Mouse (Mus musculus) right cerebral cortex, adult 2 months (tissue): ENCODE results near the gene Cxcl1.
"Not testable (repeated sequence)": the region's sequence is repeated elsewhere in the genome, so short reads cannot be mapped to it uniquely, and the experiment has no call there.

Experiments
- DNase-seq, 2 experiments: peaks; one replicate each; pipeline ENCODE4 v3.0.0; 2021 to 2022; ENCODE audit warnings: low spot score in 2 of 2

Gene Cxcl1

GRCm38 (mm10) chr5:90890519-90891463 is at the start of gene Cxcl1:
Gene Cxcl1, plus strand, starts transcription at chr5:90891241.
- DNase-seq = no peak

DNA sequence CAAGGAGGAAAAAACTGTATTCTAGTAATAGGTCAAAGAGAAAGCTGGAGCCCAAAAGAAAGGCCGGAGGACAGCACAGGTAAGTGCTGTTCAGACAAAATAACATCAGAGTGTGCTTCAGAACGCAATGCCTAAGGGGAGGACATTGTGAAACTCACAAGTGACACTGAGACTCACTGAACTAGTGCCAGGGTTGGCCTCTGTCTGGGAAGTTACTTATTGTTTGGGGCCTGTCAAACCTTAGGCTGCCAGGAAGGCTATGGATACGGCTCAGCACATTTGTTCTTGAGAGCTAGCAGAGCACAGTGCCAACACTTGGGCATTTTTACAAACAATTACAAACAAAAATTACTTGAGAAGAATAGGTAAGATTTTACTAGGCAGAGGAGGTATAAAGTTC is 47.1 kb upstream of the Cxcl1 start:
- DNase-seq = no peak

DNA sequence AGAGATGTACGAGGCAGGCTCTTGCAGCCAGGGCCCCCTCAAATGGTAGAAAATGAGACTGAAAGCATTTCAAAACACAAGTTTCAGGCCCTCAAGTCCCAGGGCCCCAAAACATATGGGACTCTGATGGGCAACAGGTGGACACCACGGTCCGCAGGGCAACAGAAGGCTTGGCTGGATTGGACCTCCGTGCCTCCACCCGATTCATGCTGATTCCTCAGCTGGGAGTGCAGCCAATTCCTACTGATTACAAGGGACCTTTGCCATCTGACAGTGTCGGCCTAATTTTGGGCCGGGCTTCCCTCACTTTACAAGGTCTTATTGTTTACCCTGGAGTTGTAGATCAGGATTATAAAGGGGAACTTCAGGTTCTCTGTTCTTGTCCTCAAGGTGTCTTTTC is 40.9 kb upstream of the Cxcl1 start:
- DNase-seq = not testable (repeated sequence)

DNA sequence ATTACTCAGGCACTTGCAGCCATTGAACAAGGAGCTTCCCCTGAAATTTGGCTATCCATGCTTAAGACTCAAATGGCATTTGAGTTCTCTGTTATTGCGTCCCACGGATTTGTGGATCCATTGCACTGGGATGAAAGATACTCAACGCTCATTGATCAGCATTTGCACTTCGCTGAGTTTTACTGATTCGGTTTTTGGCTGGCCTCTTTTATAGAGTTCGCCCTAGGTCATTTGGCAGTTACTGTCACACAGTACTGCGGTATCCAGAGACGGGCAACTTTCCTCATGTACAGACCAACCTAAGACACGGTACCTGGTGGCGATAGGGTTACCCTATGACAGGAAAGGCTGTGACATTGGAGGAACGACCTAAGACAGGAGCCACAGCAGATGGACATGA is 39.6 kb upstream of the Cxcl1 start:
- not testable (repeated sequence) for DNase-seq

GRCm38 (mm10) chr5:90853206-90853605 is 37.8 kb upstream of the Cxcl1 start:
- DNase-seq = no peak

DNA sequence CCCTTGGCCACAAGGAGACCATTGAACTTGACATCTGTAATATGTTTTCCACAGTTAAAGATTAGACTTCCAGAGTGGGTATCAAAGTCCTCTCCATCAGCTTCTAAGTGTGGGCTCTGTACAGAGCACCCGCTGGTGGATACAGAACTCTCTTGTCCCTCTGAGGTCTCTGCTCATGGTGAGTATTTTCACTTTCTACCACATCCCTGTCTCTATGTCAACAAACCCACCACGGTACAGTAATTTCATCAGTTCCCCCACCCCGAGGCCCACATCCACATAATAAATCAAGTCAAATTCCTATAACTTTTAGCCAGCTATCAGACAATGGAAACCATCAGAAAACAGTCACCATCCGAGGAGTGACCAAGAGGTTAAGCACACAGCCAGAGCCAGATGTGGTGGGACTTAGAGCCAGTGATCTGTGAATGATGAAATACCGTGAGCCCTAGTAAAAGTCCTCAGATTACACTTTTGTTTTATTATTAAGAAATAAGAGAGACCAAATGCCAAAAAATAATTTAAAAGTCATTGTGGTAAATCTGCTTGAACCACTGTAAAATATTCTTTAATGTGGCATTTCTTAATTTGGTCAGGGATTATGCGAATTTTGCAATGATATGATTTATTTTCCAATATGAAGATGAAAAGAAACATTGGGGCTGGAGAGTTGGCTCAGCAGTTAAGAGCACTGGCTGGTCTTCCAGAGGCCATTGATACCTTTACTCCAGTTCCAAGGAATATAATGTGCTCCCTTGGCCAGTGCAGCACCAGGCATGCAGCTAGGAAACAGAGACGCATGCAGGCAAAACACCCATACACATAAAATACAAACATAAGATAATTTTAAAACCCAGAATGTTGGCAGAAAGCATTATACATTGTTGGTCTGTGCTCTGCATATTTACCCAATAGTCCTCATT is 35.5 kb upstream of the Cxcl1 start:
- DNase-seq = no peak

DNA sequence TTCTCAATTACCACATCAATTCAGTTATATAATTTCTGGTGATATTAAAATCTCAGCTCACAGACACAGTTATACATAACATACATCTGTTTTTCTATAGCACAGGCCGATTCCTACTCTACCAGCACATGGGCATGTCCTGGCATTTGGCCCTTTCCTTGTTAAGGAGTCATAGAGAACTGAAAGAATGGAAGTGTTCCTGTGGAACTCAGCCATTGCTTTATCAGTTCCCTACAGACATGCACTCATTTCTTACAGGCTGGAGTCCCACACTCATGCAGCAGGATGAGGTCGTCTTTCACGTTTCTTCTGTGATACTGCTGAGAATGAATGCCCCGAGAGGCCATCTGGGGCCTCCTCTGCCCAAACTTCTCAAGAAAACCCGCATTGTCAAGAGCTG is 33.6 kb upstream of the Cxcl1 start:
- no peak for DNase-seq

DNA sequence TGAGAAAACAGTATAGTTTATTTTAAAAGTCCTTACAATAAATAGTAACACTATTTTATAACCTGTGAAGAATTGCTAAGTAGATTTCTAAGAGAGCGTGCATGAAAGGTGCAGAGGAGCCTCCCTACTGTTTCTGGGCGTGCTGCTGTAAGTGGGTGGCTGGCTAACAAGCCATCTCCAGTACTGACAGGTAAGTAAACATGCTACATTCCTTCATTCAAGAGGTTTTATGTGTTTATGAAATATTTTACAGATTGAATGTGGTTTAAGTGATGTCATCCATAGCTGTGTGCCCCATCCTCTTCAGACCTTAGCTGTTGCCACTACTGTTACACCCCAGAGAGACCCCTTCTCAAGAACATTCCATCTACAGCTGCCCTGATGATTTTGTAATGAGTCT is 32.6 kb upstream of the Cxcl1 start:
- no peak for DNase-seq

GRCm38 (mm10) chr5:90859031-90859430 is 32.0 kb upstream of the Cxcl1 start:
- no peak for DNase-seq

- DNase-seq = no peak
Observed at GRCm38 (mm10) chr5:90861876-90862375, 29.1 kb upstream of the Cxcl1 start.

DNA sequence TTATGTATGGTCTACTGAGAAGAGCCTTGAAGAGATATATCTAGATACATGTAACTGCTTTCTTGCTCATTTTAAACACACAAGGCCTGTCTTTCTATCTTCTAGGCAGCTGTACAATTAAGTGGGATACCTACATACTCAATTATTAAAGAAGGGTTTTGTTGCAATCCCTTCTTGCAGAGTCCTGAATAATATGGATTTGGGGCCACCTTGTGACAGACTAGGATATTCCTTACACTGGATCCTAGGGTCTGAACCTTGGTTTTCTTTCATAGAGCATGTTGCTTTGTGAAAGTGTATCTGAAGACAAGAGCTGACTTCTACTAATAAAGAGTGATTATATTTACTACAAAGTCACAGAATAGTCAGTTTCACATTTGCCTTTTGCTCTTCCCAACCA is 24.3 kb upstream of the Cxcl1 start:
- DNase-seq = no peak

DNA sequence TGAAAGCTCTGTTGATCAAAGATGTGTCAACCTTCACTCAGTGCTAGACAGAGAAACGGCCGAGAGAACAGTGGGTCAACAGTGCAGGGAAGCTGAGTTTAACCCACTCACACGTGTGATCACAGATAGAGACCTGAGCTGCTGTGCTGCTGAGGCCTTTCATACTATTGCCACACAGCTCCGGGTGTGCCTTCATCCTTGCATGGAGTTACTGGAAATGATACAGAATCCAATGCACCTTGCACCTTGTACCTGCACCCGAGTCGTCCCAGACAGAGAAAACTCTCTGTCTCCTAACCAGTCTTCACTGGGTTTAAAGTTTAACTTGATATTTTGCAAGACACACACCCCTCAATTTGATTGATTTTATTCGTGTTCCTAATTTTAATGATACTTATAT is 18.7 kb upstream of the Cxcl1 start:
- DNase-seq = no peak

- no peak for DNase-seq
Observed at GRCm38 (mm10) chr5:90876045-90876444, 15.0 kb upstream of the Cxcl1 start.

DNA sequence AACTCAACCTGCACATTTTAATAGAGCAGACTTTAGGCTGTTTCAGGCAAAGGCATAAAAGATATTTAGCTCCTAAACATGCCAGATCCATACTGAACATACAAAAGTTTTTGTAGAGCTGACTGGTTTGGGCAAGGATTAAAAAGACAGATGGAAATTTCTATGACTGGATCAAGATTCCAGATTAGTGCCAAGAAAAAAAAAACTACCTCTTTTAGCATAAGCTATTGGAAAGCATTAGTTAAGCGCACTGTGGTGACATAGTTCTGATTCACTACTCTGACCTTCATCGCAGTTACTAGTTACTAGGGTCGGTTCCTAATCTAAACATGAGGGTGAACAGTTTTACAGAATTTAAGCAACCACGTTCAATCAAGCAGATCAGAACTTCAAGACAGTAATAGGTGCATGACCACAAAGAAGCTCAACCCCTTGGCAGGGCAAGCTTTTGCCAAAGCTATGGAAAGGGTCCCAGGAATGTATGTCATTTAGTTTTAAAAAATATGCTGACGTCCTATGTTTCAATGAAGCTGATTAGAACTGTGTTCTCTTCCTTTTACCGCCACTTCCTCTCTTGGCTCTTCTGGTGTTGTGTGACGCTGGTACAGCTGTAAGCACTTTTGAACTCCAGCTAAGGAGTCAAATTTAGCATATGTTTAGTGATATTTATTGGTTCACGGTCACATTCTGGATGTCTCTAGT is 14.4 kb upstream of the Cxcl1 start:
- no peak for DNase-seq

- no peak for DNase-seq
Observed at GRCm38 (mm10) chr5:90877173-90877512, 13.9 kb upstream of the Cxcl1 start.

- no peak for DNase-seq
Observed at GRCm38 (mm10) chr5:90879307-90880014, 11.6 kb upstream of the Cxcl1 start.

- DNase-seq = no peak
Observed at GRCm38 (mm10) chr5:90880335-90880850, 10.6 kb upstream of the Cxcl1 start.

GRCm38 (mm10) chr5:90881021-90881420 is 10.0 kb upstream of the Cxcl1 start:
- no peak for DNase-seq

DNA sequence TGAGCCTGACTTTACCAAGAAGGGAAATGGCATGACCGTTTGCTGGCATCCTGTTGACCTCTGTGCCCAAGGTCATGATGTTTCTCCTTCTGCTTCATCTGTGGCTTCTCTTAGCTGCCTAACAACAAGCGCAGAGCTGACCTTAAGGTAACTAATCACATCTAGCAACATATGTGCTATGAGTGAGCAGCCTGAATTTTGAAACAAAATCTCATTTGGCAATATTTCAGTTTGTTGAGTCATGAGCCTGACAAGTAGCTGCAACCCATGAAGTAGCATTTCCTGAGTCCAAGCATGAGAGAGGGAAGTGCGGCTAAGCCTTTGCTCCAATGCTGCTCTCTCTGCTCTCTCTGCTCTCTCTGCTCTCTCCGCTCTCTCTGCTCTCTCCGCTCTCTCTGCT is 9.4 kb upstream of the Cxcl1 start:
- no peak for DNase-seq

GRCm38 (mm10) chr5:90882146-90882545 is 8.9 kb upstream of the Cxcl1 start:
- no peak for DNase-seq

GRCm38 (mm10) chr5:90884628-90885242 is 6.3 kb upstream of the Cxcl1 start:
- DNase-seq = no peak
